ENCODE assay signal across 26 mouse cellular contexts in genomic region chr2:170017926-170018325, GRCm38 (mm10).
"Had no signal": no experiment of that assay in that cellular context is flagged by ENCODE, and none has a peak within 500 bp of the region (broad histone marks: within the 10 kb centered on the region; RNA-seq: fewer than 3 reads in every experiment).

No protein-coding gene starts in this region.

- H3K36me3 ChIP-seq: heart, embryonic 10.5 days; heart, embryonic 12.5 days; hindbrain, embryonic 10.5 days; hindbrain, embryonic 12.5 days; intestine, embryonic 15.5 days; limb, embryonic 10.5 days; limb, embryonic 12.5 days; liver, embryonic 13.5 days had no signal

- H3K4me2 ChIP-seq: heart, embryonic 12.5 days; hindbrain, embryonic 12.5 days; hindbrain, embryonic 14.5 days; intestine, embryonic 15.5 days; limb, embryonic 12.5 days; liver, embryonic 11.5 days; liver, embryonic 13.5 days had no signal

- H3K27ac ChIP-seq: gastrocnemius, adult 2 months; heart, embryonic 10.5 days; hindbrain, embryonic 10.5 days; hindbrain, embryonic 14.5 days; intestine, embryonic 15.5 days; layer of hippocampus, adult 2 months; left cerebral cortex, adult 2 months; limb, embryonic 10.5 days; limb, embryonic 12.5 days; liver, embryonic 13.5 days had no signal

- H3K9ac ChIP-seq: heart, embryonic 12.5 days; hindbrain, embryonic 12.5 days; hindbrain, embryonic 14.5 days; intestine, embryonic 15.5 days; limb, embryonic 12.5 days; liver, embryonic 13.5 days had no signal

- H3K4me1 ChIP-seq: heart, embryonic 10.5 days; heart, embryonic 12.5 days; hindbrain, embryonic 12.5 days; intestine, embryonic 15.5 days; liver, embryonic 13.5 days had no signal

- H3K9me3 ChIP-seq: heart, embryonic 10.5 days; heart, embryonic 12.5 days; hindbrain, embryonic 10.5 days; hindbrain, embryonic 12.5 days; intestine, embryonic 15.5 days; limb, embryonic 10.5 days; limb, embryonic 12.5 days; liver, embryonic 13.5 days had no signal

- ATAC-seq: inflammation-experienced regulatory T-cells, adult 6 months; intestine, embryonic 15.5 days; intestine, postnatal 0 days had no signal

- H3K27me3 ChIP-seq: heart, embryonic 12.5 days; hindbrain, embryonic 12.5 days; intestine, embryonic 15.5 days; limb, embryonic 12.5 days; liver, embryonic 13.5 days had no signal

- H3K4me3 ChIP-seq: gastrocnemius, adult 2 months; heart, embryonic 10.5 days; heart, embryonic 12.5 days; hindbrain, embryonic 10.5 days; hindbrain, embryonic 12.5 days; intestine, embryonic 15.5 days; layer of hippocampus, adult 2 months; left cerebral cortex, adult 2 months; limb, embryonic 10.5 days; limb, embryonic 12.5 days; liver, embryonic 13.5 days had no signal

- DNase-seq: gastrocnemius, adult 2 months; gastrocnemius, postnatal 10 days; gastrocnemius, postnatal 25 days; heart, adult 18-20 months; heart, postnatal 10 days; heart, postnatal 4 days; kidney, adult 18-20 months; kidney, adult 8-10 months; kidney, postnatal 10 days; kidney, postnatal 25 days; kidney, postnatal 4 days; liver; liver, embryonic 13.5 days had no signal
